Mouse (Mus musculus) spleen, adult 2 months (tissue): ENCODE data around the gene Krt80.

ENCODE experiments used
- CTCF ChIP-seq: fragments of 200-500 bp; IDR thresholded peaks from 2 replicates; pipeline ENCODE4 v1.5.1; 2011; ENCODE audit warnings: mild to moderate bottlenecking, inconsistent platforms; ENCODE audit not compliant: insufficient read depth, insufficient read length, insufficient replicate concordance; ENCODE audit errors: extremely low read depth
- POLR2A ChIP-seq: fragments of 200-500 bp; IDR thresholded peaks from 2 replicates; pipeline ENCODE4 v1.6.1; 2011; ENCODE audit warnings: low read depth, low read length, inconsistent platforms

DNA sequence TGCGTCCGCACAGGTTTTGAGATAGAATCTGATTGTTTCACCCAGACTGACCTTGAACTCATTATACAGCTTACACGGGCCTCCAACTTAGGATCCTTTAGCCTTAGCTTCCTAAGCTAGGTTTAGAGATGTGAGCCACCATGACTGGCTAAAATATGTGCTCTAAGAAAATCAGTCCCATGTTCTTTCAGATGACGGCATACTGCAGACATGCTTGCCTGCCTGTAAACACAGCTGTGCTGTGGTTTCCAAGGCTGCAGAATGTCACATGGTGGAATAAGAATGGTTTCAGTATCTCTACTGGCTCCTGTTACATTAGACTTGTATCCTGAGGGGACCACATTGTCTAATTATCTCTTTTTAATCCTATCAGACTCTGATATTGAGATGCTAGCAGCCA, 49.0 kb upstream of the Krt80 start:
- TF ChIP-seq POLR2A = no peak
- TF ChIP-seq CTCF = no peak
